Mouse (Mus musculus) kidney, postnatal 36 days (tissue): ENCODE measurements around the gene Rps25.

Experiments used
- DNase-seq, 2 experiments: peaks; one replicate each; pipeline ENCODE4 v3.0.0; 2021 to 2022; ENCODE audit warnings: mixed read lengths in 2 of 2

Rps25 gene

DNA sequence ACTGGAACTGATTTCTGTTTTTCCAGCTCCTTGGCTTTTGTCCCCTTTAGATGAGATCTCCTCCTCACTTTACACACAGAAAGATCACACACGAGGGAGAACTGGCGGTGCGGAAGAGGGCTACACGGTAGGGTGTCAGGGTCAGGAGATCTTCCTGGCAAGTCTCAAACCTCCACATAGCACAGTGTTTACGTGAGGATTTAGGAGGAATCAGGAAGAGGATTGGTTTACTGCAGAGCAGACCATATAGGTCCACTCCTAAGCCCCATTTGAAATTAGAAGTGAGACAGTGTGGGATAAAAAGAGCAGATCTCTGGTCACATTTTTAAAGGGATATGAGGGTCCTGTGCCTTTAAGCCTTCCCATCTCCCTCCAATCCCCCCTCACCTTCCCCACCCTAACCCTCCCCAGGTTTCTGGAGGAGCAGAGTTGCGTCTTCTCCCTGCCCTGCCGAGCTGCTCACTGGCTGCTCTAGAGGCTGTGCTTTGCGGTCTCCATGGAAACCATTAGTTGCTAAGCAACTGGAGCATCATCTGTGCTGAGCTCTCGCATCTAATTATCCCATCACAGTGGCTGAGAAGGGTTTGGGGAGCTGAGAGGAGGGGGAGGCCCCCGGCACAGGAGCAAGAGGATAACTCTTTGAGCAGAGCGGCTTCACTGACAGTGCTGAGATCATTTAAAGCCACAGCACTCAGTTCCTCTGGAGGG lies 50.2 kb downstream of the Rps25 start:
- DNase-seq, result no peak
